Mouse (Mus musculus) heart, postnatal 0 days (tissue): ENCODE measurements at regions not wholly inside any gene's neighbourhood (a gene's known extent, or its start where the extent isn't known, plus 50 kb on each side); places are given as distances from the start of the nearest gene placed in this dataset.
"Not testable (repeated sequence)": the region's sequence is repeated elsewhere in the genome, so short reads cannot be mapped to it uniquely, and the experiment has no call there.

Experiments
- ATAC-seq: fragments of 200-750 bp; cut with Nextera tagmentation; 2 replicates; pipeline ENCODE4 v1.8.0; 2017; ENCODE audit warnings: low read depth, moderate number of reproducible peaks, moderate library complexity; ENCODE audit not compliant: insufficient read depth
- DNase-seq: peaks from one replicate; pipeline ENCODE4 v3.0.0-alpha.2; 2016; ENCODE audit warnings: low spot score
- H3K27ac ChIP-seq: fragments of 300-500 bp; sonication (generic); 2 replicates; pipeline ENCODE4 v1.5.1; 2014; ENCODE audit warnings: low read depth, mild to moderate bottlenecking
- H3K27me3 ChIP-seq: fragments of 300-500 bp; sonication (generic); 2 replicates; pipeline ENCODE4 v1.6.1; 2014; ENCODE audit warnings: low read length, mixed read lengths; ENCODE audit not compliant: control insufficient read depth, insufficient read depth
- H3K36me3 ChIP-seq: fragments of 300-500 bp; sonication (generic); replicated peaks from 2 replicates; pipeline ENCODE4 v1.6.1; 2014; ENCODE audit warnings: low read length, mixed read lengths; ENCODE audit not compliant: control insufficient read depth, insufficient read depth
- H3K4me1 ChIP-seq: fragments of 300-500 bp; sonication (generic); 2 replicates; pipeline ENCODE4 v1.6.1; 2014; ENCODE audit warnings: antibody characterized with exemption; ENCODE audit not compliant: control insufficient read depth, insufficient read depth
- H3K4me2 ChIP-seq: fragments of 300-500 bp; sonication (generic); 2 replicates; pipeline ENCODE4 v1.6.1; 2014; ENCODE audit warnings: low read depth, mild to moderate bottlenecking, low read length, moderate library complexity
- H3K4me3 ChIP-seq: fragments of 300-500 bp; sonication (generic); 2 replicates; pipeline ENCODE4 v1.5.1; 2014; ENCODE audit warnings: low read depth, low read length
- H3K9ac ChIP-seq: fragments of 300-500 bp; sonication (generic); replicated peaks from 2 replicates; pipeline ENCODE4 v1.6.1; 2014; ENCODE audit warnings: low read depth, low read length, mixed read lengths
- H3K9me3 ChIP-seq: fragments of 300-500 bp; sonication (generic); replicated peaks from 2 replicates; pipeline ENCODE4 v1.6.1; 2016; ENCODE audit warnings: low read length; ENCODE audit not compliant: control insufficient read depth
- WGBS: fragments of 180-500 bp; shearing (Covaris S2); extraction: QIAGEN DNeasy Blood & Tissue Kit; methylation state at CpG from one replicate; pipeline ENCODE4 v1.1.7; 2014; 5-methylcytosine and 5-hydroxymethylcytosine counted together

GRCm38 (mm10) chrX:33416321-33416720 lies 103.1 kb downstream of the Btbd35f12 start:
- not testable (repeated sequence) for H3K9me3 ChIP-seq, H3K36me3 ChIP-seq, H3K27ac ChIP-seq, H3K27me3 ChIP-seq, ATAC-seq, H3K4me1 ChIP-seq, H3K9ac ChIP-seq, H3K4me3 ChIP-seq, H3K4me2 ChIP-seq
- peak; percentile 35 for DNase-seq
- 88% methylated on average over 8 of the region's 8 CpGs for WGBS
